Mouse (Mus musculus) cerebellum, adult 2 months (tissue): ENCODE measurements around the gene Ctnna2. TPM values are rescaled to one million over a fixed set of nuclear protein-coding genes. Genes with fewer than 3 reads are reported as not detected.

Source experiments
- DNase-seq, 2 experiments: peaks; one replicate each; pipeline ENCODE4 v3.0.0; 2021
- H3K27ac ChIP-seq: fragments of 200-500 bp; 2 replicates; pipeline ENCODE4 v1.5.1; 2012; ENCODE audit warnings: low read length, control low read depth, inconsistent platforms; ENCODE audit not compliant: insufficient read depth
- H3K27me3 ChIP-seq: fragments of 200-500 bp; 2 replicates; pipeline ENCODE4 v1.6.1; 2012; ENCODE audit warnings: inconsistent platforms, mild to moderate bottlenecking, low read length, moderate library complexity; ENCODE audit not compliant: control insufficient read depth, insufficient read depth
- H3K4me1 ChIP-seq: fragments of 200-500 bp; 2 replicates; pipeline ENCODE4 v1.6.1; 2011; ENCODE audit warnings: low read length; ENCODE audit not compliant: control insufficient read depth, insufficient read depth
- H3K4me3 ChIP-seq: fragments of 200-500 bp; replicated peaks from 2 replicates; pipeline ENCODE3; 2011; ENCODE audit warnings: mild to moderate bottlenecking, low read depth, low read length, control low read depth; ENCODE audit not compliant: insufficient read depth
- CTCF ChIP-seq: fragments of 200-500 bp; IDR thresholded peaks from 2 replicates; pipeline ENCODE4 v1.5.1; 2011; ENCODE audit warnings: low read depth, mild to moderate bottlenecking, control low read depth, low read length, moderate library complexity, borderline replicate concordance; ENCODE audit not compliant: insufficient read depth
- POLR2A ChIP-seq: fragments of 200-500 bp; IDR thresholded peaks from 2 replicates; pipeline ENCODE4 v1.6.1; 2011; ENCODE audit warnings: low read length, control low read depth, borderline replicate concordance; ENCODE audit not compliant: insufficient read depth
- WGBS: fragments of 180-500 bp; shearing (Covaris S2); methylation state at CpG from one replicate; pipeline ENCODE4 v1.1.7; 2018; 5-methylcytosine and 5-hydroxymethylcytosine counted together
- polyA plus RNA-seq: library from polyadenylated mRNA; depleted of rRNA; stranded (reverse); fragments of >200 nt; gene quantifications from 2 replicates; pipeline ENCODE4 v1.2.3, GENCODE M21; 2012

The Ctnna2 gene
- polyA plus RNA-seq, 1 experiment = 49.2 TPM

DNA sequence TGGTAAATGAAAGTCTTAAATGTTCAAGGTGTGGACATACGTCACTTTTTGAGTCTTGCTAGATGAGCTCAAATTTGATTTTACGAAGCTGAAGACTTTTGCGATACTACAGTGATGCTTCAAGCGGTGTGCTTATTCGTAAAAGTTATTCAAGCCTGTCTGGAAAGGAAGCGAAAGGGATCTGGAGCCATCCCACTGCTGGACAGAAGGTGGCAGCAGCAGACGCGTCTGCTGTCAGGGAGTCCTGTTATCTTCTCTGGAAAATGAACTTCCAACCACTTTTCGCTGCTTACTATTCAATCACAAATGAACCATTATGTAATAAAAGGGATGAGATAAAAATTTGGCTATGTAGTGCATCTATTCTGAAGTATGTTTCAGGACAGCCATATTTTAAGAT is 345.5 kb downstream of the Ctnna2 start:
- Histone ChIP-seq H3K27ac (no peak overlapping the region), H3K4me3 (no peak overlapping the region), H3K4me1 (no peaks in the 10 kb centered on the region), H3K27me3 (no peaks in the 10 kb centered on the region)
- peak; percentile 57 to 66 for DNase-seq
- WGBS = 18% methylated on average over 9 of the region's 9 CpGs
- TF ChIP-seq CTCF = peak; percentile 88
- no peak for TF ChIP-seq POLR2A

DNA sequence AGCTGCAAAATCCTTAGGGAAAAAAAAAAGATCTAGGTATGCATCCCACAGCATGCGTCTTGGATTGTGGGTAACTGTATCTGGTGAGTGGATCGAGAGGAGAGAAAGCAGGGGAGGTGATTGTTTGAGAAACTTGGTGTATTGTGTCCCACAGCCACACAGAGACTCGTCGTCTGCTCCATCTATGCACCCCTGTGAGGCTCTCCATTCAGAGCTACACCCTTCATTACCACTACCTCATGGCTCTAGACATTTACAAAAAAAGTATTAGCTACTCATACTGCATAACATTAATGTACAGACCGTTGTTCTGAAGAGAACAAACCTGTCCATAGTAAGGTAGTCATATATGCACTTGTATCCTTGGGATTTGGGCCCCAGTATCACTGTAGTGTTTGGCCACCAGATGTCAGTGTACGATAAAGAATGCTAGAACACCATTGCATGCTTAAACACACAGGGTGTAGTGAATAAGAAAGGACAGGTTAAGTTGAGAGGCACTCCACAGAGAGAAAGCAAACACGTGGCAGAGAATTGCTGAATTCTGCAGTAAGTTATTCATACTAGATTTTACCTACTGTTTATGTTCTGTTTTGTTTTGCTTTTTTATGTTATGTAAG is 350.8 kb downstream of the Ctnna2 start:
- peak in 1 of 2 experiments; percentile 15 for DNase-seq
- no peak overlapping the region for H3K27ac ChIP-seq
- no peak for TF ChIP-seq POLR2A
- TF ChIP-seq CTCF = peak; percentile 23; the same call in 1 of the 2 replicates
- H3K27me3 ChIP-seq = no peaks in the 10 kb centered on the region
- H3K4me3 ChIP-seq = no peak overlapping the region
- H3K4me1 ChIP-seq = no peaks in the 10 kb centered on the region
- 56% methylated on average over 7 of the region's 7 CpGs for WGBS

- H3K4me1 ChIP-seq = peaks cover 4% of the 10 kb centered on the region; the same call in 1 of the 2 replicates
- H3K27ac ChIP-seq = no peak overlapping the region
- 96% methylated on average over 14 of the region's 14 CpGs for WGBS
Observed at GRCm38 (mm10) chr6:77604642-77605392, 374.7 kb downstream of the Ctnna2 start.

GRCm38 (mm10) chr6:77603914-77604313 is 375.6 kb downstream of the Ctnna2 start:
- H3K27ac ChIP-seq = no peak overlapping the region
- peaks cover 4% of the 10 kb centered on the region; the same call in 1 of the 2 replicates for H3K4me1 ChIP-seq
- H3K27me3 ChIP-seq = no peaks in the 10 kb centered on the region
- no peak overlapping the region for H3K4me3 ChIP-seq
- peak; percentile 16 to 56 for DNase-seq
- TF ChIP-seq POLR2A = no peak
- no peak for TF ChIP-seq CTCF
- 5% methylated on average over 1 of the region's 1 CpGs for WGBS

More at GRCm38 (mm10) chr6:77604642-77605392, 374.7 kb downstream of the Ctnna2 start:
- H3K27me3 ChIP-seq = no peaks in the 10 kb centered on the region
- DNase-seq = no peak
- H3K4me3 ChIP-seq = no peak overlapping the region
- TF ChIP-seq POLR2A (no peak), CTCF (no peak)

DNA sequence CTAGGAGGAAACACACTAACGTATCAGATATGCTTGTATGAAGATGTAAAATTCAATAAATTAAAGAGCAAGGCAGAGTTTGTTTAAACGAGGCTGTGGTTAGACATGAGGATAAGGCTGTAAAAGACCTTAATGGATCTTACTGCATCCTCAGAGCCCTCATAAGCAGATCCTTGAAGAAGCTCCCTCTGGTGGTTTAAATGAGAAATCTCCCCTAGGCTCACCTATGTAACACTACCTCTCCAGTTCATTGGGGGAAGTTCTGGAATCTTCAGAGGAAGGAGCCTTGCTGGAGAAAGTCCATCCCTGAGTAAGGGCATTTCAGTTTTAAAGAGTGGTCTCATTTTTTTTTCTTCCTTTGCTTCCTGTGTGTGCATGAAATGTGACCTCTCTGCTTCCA is 380.3 kb downstream of the Ctnna2 start:
- H3K4me1 ChIP-seq = peaks cover 3% of the 10 kb centered on the region; the same call in 1 of the 2 replicates
- H3K27ac ChIP-seq = no peak overlapping the region
- no peak for DNase-seq
- WGBS = 80% methylated on average over 2 of the region's 2 CpGs
- H3K4me3 ChIP-seq = no peak overlapping the region
- no peaks in the 10 kb centered on the region for H3K27me3 ChIP-seq
- no peak for TF ChIP-seq POLR2A
- no peak for TF ChIP-seq CTCF

GRCm38 (mm10) chr6:77582568-77582967 is 396.9 kb downstream of the Ctnna2 start:
- TF ChIP-seq POLR2A (no peak), CTCF (peak; percentile 28; the same call in 1 of the 2 replicates)
- H3K27ac ChIP-seq = no peak overlapping the region
- peak in 1 of 2 experiments; percentile 27 for DNase-seq
- 42% methylated on average over 4 of the region's 4 CpGs for WGBS
- H3K4me3 ChIP-seq = no peak overlapping the region
- H3K4me1 ChIP-seq = no peaks in the 10 kb centered on the region
- H3K27me3 ChIP-seq = no peaks in the 10 kb centered on the region

DNA sequence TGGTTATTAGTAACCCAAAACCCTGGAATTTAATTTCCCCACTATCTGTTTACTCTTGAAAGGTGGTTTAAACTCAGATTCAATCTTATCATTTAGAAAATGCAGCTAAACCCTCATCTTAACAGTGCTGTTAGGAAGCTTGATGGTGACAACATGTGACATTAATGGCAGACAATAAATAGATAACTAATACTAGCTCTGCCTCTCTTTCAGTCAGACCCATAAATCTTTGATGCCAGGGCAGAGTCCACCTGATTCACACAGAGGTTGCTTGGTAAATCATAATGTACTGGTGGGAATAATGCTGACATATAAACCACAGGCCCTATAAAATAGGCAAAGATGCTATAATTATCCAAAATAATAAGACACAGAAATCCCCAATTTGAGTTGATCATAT is 398.6 kb downstream of the Ctnna2 start:
- Histone ChIP-seq H3K4me1 (no peaks in the 10 kb centered on the region), H3K27me3 (no peaks in the 10 kb centered on the region), H3K27ac (no peak overlapping the region), H3K4me3 (no peak overlapping the region)
- TF ChIP-seq CTCF = no peak
- TF ChIP-seq POLR2A = no peak
- DNase-seq = no peak

- no peak overlapping the region for H3K27ac ChIP-seq
- TF ChIP-seq POLR2A = no peak
- TF ChIP-seq CTCF = no peak
- 69% methylated on average over 1 of the region's 1 CpGs for WGBS
- no peak overlapping the region for H3K4me3 ChIP-seq
- H3K4me1 ChIP-seq = no peaks in the 10 kb centered on the region
- peak in 1 of 2 experiments; percentile 8 for DNase-seq
- H3K27me3 ChIP-seq = no peaks in the 10 kb centered on the region
Observed at GRCm38 (mm10) chr6:77578612-77579011, 400.9 kb downstream of the Ctnna2 start.
